ENCODE assay signal across 7 mouse cellular contexts in genomic region chr11:103990049-103990557, GRCm38 (mm10). TPM values are rescaled to one million over a fixed set of nuclear protein-coding genes. Genes with fewer than 3 reads are reported as not detected.
DNase-seq lines count a peak whose midpoint lies in the region; ATAC-seq and TF ChIP-seq lines count a peak whose summit lies in the region.
"Not testable (repeated sequence)": the region's sequence is repeated elsewhere in the genome, so short reads cannot be mapped to it uniquely, and the experiment has no call there.

No protein-coding gene starts in this region.

- not testable (repeated sequence) for TF ChIP-seq CTCF in hindbrain, postnatal 0 days (IDR thresholded peaks at IDR 0.05; ENCODE audit: low read depth); midbrain, postnatal 0 days (IDR thresholded peaks at IDR 0.05)

- not testable (repeated sequence) for H3K4me1 ChIP-seq in forebrain, embryonic 13.5 days; heart, embryonic 13.5 days; hindbrain, postnatal 0 days (ENCODE audit: insufficient read depth, low read length); midbrain, postnatal 0 days (ENCODE audit: insufficient read depth, low read length)

- peak; percentile 44 for DNase-seq in adrenal gland, postnatal 14 days
- peak; percentile 17 for DNase-seq in hindbrain, postnatal 0 days (ENCODE audit: low spot score)
- peak; percentile 58 to 72 for DNase-seq in kidney, postnatal 4 days
- peak; percentile 77 for DNase-seq in lung, postnatal 10 days
- DNase-seq in midbrain, postnatal 0 days (ENCODE audit: low spot score) = not testable (repeated sequence)

- H3K9ac ChIP-seq in forebrain, embryonic 13.5 days; heart, embryonic 13.5 days; hindbrain, postnatal 0 days (replicated peaks; ENCODE audit: low read length); midbrain, postnatal 0 days (replicated peaks; ENCODE audit: low read length, poor library complexity, severe bottlenecking): not testable (repeated sequence)

- H3K9me3 ChIP-seq in forebrain, embryonic 13.5 days (replicated peaks); heart, embryonic 13.5 days; hindbrain, postnatal 0 days (ENCODE audit: low read length); midbrain, postnatal 0 days (ENCODE audit: low read length): not testable (repeated sequence)

- WGBS in forebrain, embryonic 13.5 days = 9% methylated on average over 12 of the region's 12 CpGs
- WGBS in heart, embryonic 13.5 days = 15% methylated on average over 12 of the region's 12 CpGs
- WGBS in hindbrain, postnatal 0 days = 15% methylated on average over 12 of the region's 12 CpGs
- WGBS in midbrain, postnatal 0 days = 14% methylated on average over 12 of the region's 12 CpGs

- not testable (repeated sequence) for H3K4me3 ChIP-seq in forebrain, embryonic 13.5 days; heart, embryonic 13.5 days; hindbrain, postnatal 0 days (ENCODE audit: low read length); midbrain, postnatal 0 days (ENCODE audit: low read depth, low read length)

- not testable (repeated sequence) for H3K4me2 ChIP-seq in forebrain, embryonic 13.5 days; heart, embryonic 13.5 days; hindbrain, postnatal 0 days (ENCODE audit: low read depth, low read length); midbrain, postnatal 0 days (ENCODE audit: low read depth, low read length, poor library complexity, severe bottlenecking)

- H3K36me3 ChIP-seq in forebrain, embryonic 13.5 days (ENCODE audit: poor library complexity, severe bottlenecking) = peaks cover 16% of the 10 kb centered on the region
- peaks cover 11% of the 10 kb centered on the region for H3K36me3 ChIP-seq in heart, embryonic 13.5 days
- H3K36me3 ChIP-seq in hindbrain, postnatal 0 days (ENCODE audit: insufficient read depth, low read length); midbrain, postnatal 0 days (ENCODE audit: insufficient read depth, low read length): not testable (repeated sequence)

- ATAC-seq in forebrain, embryonic 13.5 days = peak; percentile 73
- peak; percentile 49; the same call in 1 of the 2 replicates for ATAC-seq in heart, embryonic 13.5 days (ENCODE audit: extremely low read depth, insufficient number of reproducible peaks, low FRiP score, low TSS enrichment)
- ATAC-seq in hindbrain, postnatal 0 days = peak; percentile 83
- peak; percentile 79 for ATAC-seq in midbrain, postnatal 0 days (ENCODE audit: low FRiP score)

- not testable (repeated sequence) for H3K27me3 ChIP-seq in forebrain, embryonic 13.5 days; heart, embryonic 13.5 days (replicated peaks); hindbrain, postnatal 0 days (ENCODE audit: insufficient read depth, low read length); midbrain, postnatal 0 days (ENCODE audit: insufficient read depth, low read length)

- not testable (repeated sequence) for H3K27ac ChIP-seq in forebrain, embryonic 13.5 days; heart, embryonic 13.5 days (replicated peaks); hindbrain, postnatal 0 days; midbrain, postnatal 0 days (ENCODE audit: low read depth, low read length)

RNA-seq across cellular contexts. Expression of gene Arf2, which starts 23.6 kb away (rescaled TPM):
- total RNA-seq in adrenal gland, postnatal 14 days (2021) = 41.1 and 47.7 TPM in 2 replicates
- 141 and 152 TPM in 2 replicates for polyA plus RNA-seq in forebrain, embryonic 13.5 days (2015; fragmentation: Nextera tagmentation; extraction: Ambion mirVana)
- 56.1 and 58.1 TPM in 2 replicates for polyA plus RNA-seq in heart, embryonic 13.5 days (2015; fragmentation: Nextera tagmentation; extraction: Ambion mirVana)
- 117 and 141 TPM in 2 replicates for total RNA-seq in hindbrain, postnatal 0 days (2014; rRNA removed)
- polyA plus RNA-seq in hindbrain, postnatal 0 days (2015; fragmentation: Nextera tagmentation; extraction: Ambion mirVana) = 180 and 191 TPM in 2 replicates
- total RNA-seq in midbrain, postnatal 0 days (2014; rRNA removed) = 145 and 199 TPM in 2 replicates
- 245 and 256 TPM in 2 replicates for polyA plus RNA-seq in midbrain, postnatal 0 days (2015; fragmentation: Nextera tagmentation; extraction: Ambion mirVana)

RNA-seq across cellular contexts. Expression of gene Nsf, which starts 36.2 kb away (rescaled TPM):
- 109 and 122 TPM in 2 replicates for total RNA-seq in adrenal gland, postnatal 14 days (2021)
- 68.1 and 76.7 TPM in 2 replicates for polyA plus RNA-seq in forebrain, embryonic 13.5 days (2015; fragmentation: Nextera tagmentation; extraction: Ambion mirVana)
- polyA plus RNA-seq in heart, embryonic 13.5 days (2015; fragmentation: Nextera tagmentation; extraction: Ambion mirVana) = 29.3 and 34.7 TPM in 2 replicates
- total RNA-seq in hindbrain, postnatal 0 days (2014; rRNA removed) = 143 and 150 TPM in 2 replicates
- polyA plus RNA-seq in hindbrain, postnatal 0 days (2015; fragmentation: Nextera tagmentation; extraction: Ambion mirVana) = 220 and 230 TPM in 2 replicates
- 167 and 183 TPM in 2 replicates for total RNA-seq in midbrain, postnatal 0 days (2014; rRNA removed)
- polyA plus RNA-seq in midbrain, postnatal 0 days (2015; fragmentation: Nextera tagmentation; extraction: Ambion mirVana) = 263 and 272 TPM in 2 replicates
